Mouse (Mus musculus) embryonic facial prominence, embryonic 14.5 days (tissue): ENCODE results near the gene Man1c1. TPM values are rescaled to one million over a fixed set of nuclear protein-coding genes. Genes with fewer than 3 reads are reported as not detected.
A peak's percentile ranks its signal among the peaks of the same experiment; 100 is the strongest.

Experiments
- ATAC-seq: fragments of 200-750 bp; cut with Nextera tagmentation; 2 replicates; pipeline ENCODE4 v1.8.0; 2017; ENCODE audit warnings: low read depth, moderate number of reproducible peaks, moderate TSS enrichment
- DNase-seq: peaks from one replicate; pipeline ENCODE4 v3.0.0-alpha.2; 2015; ENCODE audit warnings: low spot score
- H3K27ac ChIP-seq: fragments of 300-500 bp; sonication (generic); replicated peaks from 2 replicates; pipeline ENCODE4 v1.5.1; 2014; ENCODE audit warnings: low read depth, mild to moderate bottlenecking, low read length, moderate library complexity
- H3K27me3 ChIP-seq: fragments of 300-500 bp; sonication (generic); replicated peaks from 2 replicates; pipeline ENCODE4 v1.6.1; 2014; ENCODE audit warnings: low read length; ENCODE audit not compliant: control insufficient read depth, insufficient read depth
- H3K36me3 ChIP-seq: fragments of 300-500 bp; sonication (generic); 2 replicates; pipeline ENCODE4 v1.6.1; 2014; ENCODE audit warnings: low read length, mixed read lengths; ENCODE audit not compliant: control insufficient read depth, insufficient read depth
- H3K4me1 ChIP-seq: fragments of 300-500 bp; sonication (generic); 2 replicates; pipeline ENCODE4 v1.6.1; 2014; ENCODE audit warnings: antibody characterized with exemption, low read length; ENCODE audit not compliant: control insufficient read depth, insufficient read depth
- H3K4me2 ChIP-seq: fragments of 300-500 bp; sonication (generic); 2 replicates; pipeline ENCODE4 v1.6.1; 2014; ENCODE audit warnings: low read depth, mild to moderate bottlenecking, low read length, moderate library complexity, mixed read lengths
- H3K4me3 ChIP-seq: fragments of 300-500 bp; sonication (generic); 2 replicates; pipeline ENCODE4 v1.5.1; 2014; ENCODE audit warnings: low read depth, mild to moderate bottlenecking, low read length
- H3K9ac ChIP-seq: fragments of 300-500 bp; sonication (generic); 2 replicates; pipeline ENCODE4 v1.6.1; 2014; ENCODE audit warnings: low read depth, mild to moderate bottlenecking, low read length, moderate library complexity, mixed read lengths
- H3K9me3 ChIP-seq: fragments of 300-500 bp; sonication (generic); 2 replicates; pipeline ENCODE4 v1.6.1; 2016; ENCODE audit warnings: low read length; ENCODE audit not compliant: control insufficient read depth
- WGBS: fragments of 180-500 bp; shearing (Covaris S2); extraction: QIAGEN DNeasy Blood & Tissue Kit; methylation state at CpG from one replicate; pipeline ENCODE4 v1.1.7; 2014; 5-methylcytosine and 5-hydroxymethylcytosine counted together
- polyA plus RNA-seq: library from polyadenylated mRNA; unstranded; fragments of >200 nt; fragmentation: Nextera tagmentation; extraction: Ambion mirVana; gene quantifications from 2 replicates; pipeline ENCODE4 v1.2.1, GENCODE M21; 2014

The Man1c1 gene
- polyA plus RNA-seq, 1 experiment from 2014 or later, result 5.1 TPM

DNA sequence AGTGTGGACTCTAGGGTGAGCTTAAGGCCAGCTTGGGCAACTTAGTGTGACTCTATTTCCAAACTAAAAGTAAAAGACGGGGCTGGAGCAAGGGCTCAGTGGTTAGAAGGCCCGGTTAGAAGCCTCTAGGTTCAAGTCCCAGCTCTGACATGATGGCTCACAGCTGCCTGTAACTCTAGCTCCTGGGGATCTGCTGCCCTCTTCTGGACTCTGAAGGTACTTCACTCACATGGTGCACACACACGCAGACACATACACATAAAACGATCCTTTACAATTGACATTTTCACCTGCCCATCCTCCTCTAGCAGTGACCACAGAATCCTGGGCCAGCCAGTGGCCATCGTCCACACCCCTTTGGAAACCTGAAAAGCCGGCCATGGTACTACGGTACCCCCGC lies 154.2 kb downstream of the Man1c1 start:
- no peak overlapping the region for H3K4me3 ChIP-seq
- H3K9me3 ChIP-seq, result peaks cover 12% of the 10 kb centered on the region
- H3K4me2 ChIP-seq, result no peak overlapping the region
- H3K36me3 ChIP-seq, result peaks cover 51% of the 10 kb centered on the region
- no peak for ATAC-seq
- H3K9ac ChIP-seq, result no peak overlapping the region
- H3K4me1 ChIP-seq, result no peaks in the 10 kb centered on the region
- H3K27ac ChIP-seq, result no peak overlapping the region
- no peak for DNase-seq
- no peaks in the 10 kb centered on the region for H3K27me3 ChIP-seq
- WGBS, result 98% methylated on average over 8 of the region's 8 CpGs

DNA sequence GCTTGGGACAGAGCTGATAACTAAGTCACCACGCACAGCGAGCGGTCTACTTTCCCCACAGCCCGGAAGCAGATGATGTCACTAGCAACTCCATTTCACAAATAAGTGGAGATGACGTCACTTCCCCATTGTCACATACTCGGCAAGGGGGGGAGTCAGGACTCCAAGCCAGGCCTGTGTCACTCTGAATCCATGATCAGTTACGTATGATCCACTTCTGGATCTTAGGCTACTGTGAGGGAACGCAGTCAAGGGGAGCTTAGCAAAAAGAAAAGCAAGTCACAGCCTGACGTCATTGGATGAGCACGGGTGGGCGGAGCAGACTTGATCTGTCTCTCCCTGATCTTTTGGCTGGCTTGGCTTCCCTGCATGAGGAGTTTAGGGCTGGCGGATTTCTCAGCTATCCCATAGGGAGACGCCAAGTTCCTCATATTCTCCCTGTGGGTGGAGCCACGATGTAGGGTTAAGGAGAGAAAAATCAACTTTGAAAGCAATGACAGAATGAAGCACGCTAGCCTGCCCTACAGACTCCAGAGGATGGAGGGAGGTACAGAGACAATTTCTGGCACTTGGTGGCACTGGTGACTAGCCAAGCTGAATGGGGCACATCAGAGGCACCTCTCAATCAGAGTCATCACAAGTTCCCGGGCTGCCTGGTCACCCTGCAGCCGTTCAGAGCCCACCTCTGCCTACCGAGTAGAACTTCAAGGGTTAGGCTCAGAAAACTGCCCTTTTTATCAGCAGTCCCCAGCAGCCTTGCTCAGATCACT lies 155.7 kb downstream of the Man1c1 start:
- H3K4me1 ChIP-seq, result no peaks in the 10 kb centered on the region
- ATAC-seq (no peak), DNase-seq (no peak)
- H3K27me3 ChIP-seq, result no peaks in the 10 kb centered on the region
- peaks cover 61% of the 10 kb centered on the region for H3K36me3 ChIP-seq
- no peak overlapping the region for H3K9ac ChIP-seq
- no peak overlapping the region for H3K4me2 ChIP-seq
- no peak overlapping the region for H3K27ac ChIP-seq
- 64% methylated on average over 18 of the region's 18 CpGs for WGBS
- H3K9me3 ChIP-seq, result peaks cover 12% of the 10 kb centered on the region
- no peak overlapping the region for H3K4me3 ChIP-seq

- Histone ChIP-seq H3K4me2 (no peak overlapping the region), H3K36me3 (peaks cover 72% of the 10 kb centered on the region), H3K27me3 (no peaks in the 10 kb centered on the region), H3K27ac (no peak overlapping the region), H3K4me3 (no peak overlapping the region), H3K9ac (no peak overlapping the region), H3K9me3 (peaks cover 12% of the 10 kb centered on the region), H3K4me1 (no peaks in the 10 kb centered on the region)
- ATAC-seq, result no peak
- peak; percentile 43 for DNase-seq
- WGBS, result 59% methylated on average over 9 of the region's 9 CpGs
Measured at GRCm38 (mm10) chr4:134546814-134547705, 157.0 kb downstream of the Man1c1 start.

- peaks cover 88% of the 10 kb centered on the region for H3K36me3 ChIP-seq
- H3K4me1 ChIP-seq, result no peaks in the 10 kb centered on the region
- 0% methylated on average over 5 of the region's 5 CpGs for WGBS
- no peak overlapping the region for H3K9ac ChIP-seq
- H3K4me2 ChIP-seq, result no peak overlapping the region
- DNase-seq (peak; percentile 89), ATAC-seq (peak; percentile 74)
- no peak overlapping the region for H3K4me3 ChIP-seq
- H3K27me3 ChIP-seq, result no peaks in the 10 kb centered on the region
- no peak overlapping the region for H3K27ac ChIP-seq
- no peaks in the 10 kb centered on the region for H3K9me3 ChIP-seq
Measured at GRCm38 (mm10) chr4:134543261-134543660, 160.8 kb downstream of the Man1c1 start.

DNA sequence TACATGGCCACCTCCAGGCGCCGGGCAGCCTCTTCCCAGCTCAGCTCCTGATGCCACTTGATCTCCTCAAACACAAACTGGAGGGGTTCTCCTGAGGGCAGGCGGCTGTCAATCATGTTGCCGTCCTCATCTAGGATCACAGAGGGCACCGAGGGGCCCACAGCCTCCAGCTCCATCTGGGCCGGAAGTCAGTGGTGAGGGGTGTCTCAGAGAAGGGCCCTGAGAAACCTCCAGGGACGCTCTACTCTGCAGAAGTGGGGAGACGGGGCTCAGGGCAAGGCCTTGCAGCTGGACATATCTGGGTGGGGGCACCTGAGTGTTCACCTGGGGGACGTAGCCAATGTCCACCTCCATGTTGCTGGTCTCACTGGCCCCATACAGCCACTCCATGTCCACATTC lies 161.4 kb downstream of the Man1c1 start:
- no peak overlapping the region for H3K4me2 ChIP-seq
- H3K4me1 ChIP-seq, result no peaks in the 10 kb centered on the region
- peaks cover 87% of the 10 kb centered on the region for H3K36me3 ChIP-seq
- no peak overlapping the region for H3K27ac ChIP-seq
- 85% methylated on average over 5 of the region's 9 CpGs for WGBS
- DNase-seq (no peak), ATAC-seq (no peak)
- no peaks in the 10 kb centered on the region for H3K9me3 ChIP-seq
- no peaks in the 10 kb centered on the region for H3K27me3 ChIP-seq
- H3K9ac ChIP-seq, result no peak overlapping the region
- H3K4me3 ChIP-seq, result no peak overlapping the region

GRCm38 (mm10) chr4:134538997-134539580 lies 165.0 kb downstream of the Man1c1 start:
- WGBS, result 86% methylated on average over 10 of the region's 10 CpGs
- ATAC-seq, result no peak
- Histone ChIP-seq H3K4me1 (peaks cover 6% of the 10 kb centered on the region; the same call in 1 of the 2 replicates), H3K36me3 (peaks cover 54% of the 10 kb centered on the region), H3K9ac (no peak overlapping the region), H3K4me2 (no peak overlapping the region), H3K27ac (no peak overlapping the region), H3K9me3 (no peaks in the 10 kb centered on the region), H3K4me3 (no peak overlapping the region), H3K27me3 (no peaks in the 10 kb centered on the region)
- DNase-seq, result no peak

GRCm38 (mm10) chr4:134535787-134536151 lies 168.3 kb downstream of the Man1c1 start:
- Histone ChIP-seq H3K36me3 (peaks cover 40% of the 10 kb centered on the region), H3K9me3 (no peaks in the 10 kb centered on the region), H3K27ac (peak overlapping the region; percentile 84), H3K4me1 (peaks cover 13% of the 10 kb centered on the region), H3K4me3 (peak overlapping the region; percentile 98), H3K9ac (peak overlapping the region; percentile 93), H3K27me3 (no peaks in the 10 kb centered on the region), H3K4me2 (peak overlapping the region; percentile 91)
- DNase-seq, result peak; percentile 64
- no peak; the same call in 1 of the 2 replicates for ATAC-seq
- WGBS, result 5% methylated on average over 8 of the region's 8 CpGs

GRCm38 (mm10) chr4:134534932-134535786 lies 168.9 kb downstream of the Man1c1 start, which contains the start of gene Mtfr1l:
Gene Mtfr1l, minus strand, starts transcription at chr4:134535387.
- under 1% methylated on average over 42 of the region's 71 CpGs for WGBS
- Histone ChIP-seq H3K36me3 (peaks cover 39% of the 10 kb centered on the region), H3K27ac (peak within 1 kb of the TSS; percentile 92)

More at GRCm38 (mm10) chr4:134534932-134535786, 168.9 kb downstream of the Man1c1 start, which contains the start of gene Mtfr1l:
- Histone ChIP-seq H3K4me3 (peak within 1 kb of the TSS; percentile 98), H3K9ac (peak within 1 kb of the TSS; percentile 93), H3K4me2 (peak within 1 kb of the TSS; percentile 91), H3K4me1 (peaks cover 13% of the 10 kb centered on the region), H3K9me3 (no peaks in the 10 kb centered on the region), H3K27me3 (no peaks in the 10 kb centered on the region)
- DNase-seq (peak; percentile 99), ATAC-seq (peak; percentile 97)
